ENCODE assay signal across 27 mouse cellular contexts in genomic region chr5:72380616-72381015, GRCm38 (mm10).
DNase-seq lines count a peak whose midpoint lies in the region; ATAC-seq lines count a peak whose summit lies in the region.
"Had no signal": no experiment of that assay in that cellular context is flagged by ENCODE, and none has a peak within 500 bp of the region (broad histone marks: within the 10 kb centered on the region; RNA-seq: fewer than 3 reads in every experiment).

No protein-coding gene starts in this region.

- peak overlapping the region; percentile 47; the same call in 1 of the 2 replicates for H3K27ac ChIP-seq in heart, embryonic 10.5 days
- H3K27ac ChIP-seq in heart, embryonic 13.5 days (replicated peaks): peak overlapping the region; percentile 77
- peak overlapping the region; percentile 44 for H3K27ac ChIP-seq in heart, embryonic 16.5 days (ENCODE audit: low read length)
- H3K27ac ChIP-seq in embryonic facial prominence, embryonic 10.5 days (replicated peaks): no peak overlapping the region
- H3K27ac ChIP-seq: embryonic facial prominence, embryonic 12.5 days; embryonic facial prominence, embryonic 15.5 days; gastrocnemius, adult 2 months; hindbrain, embryonic 10.5 days; hindbrain, embryonic 13.5 days; intestine, embryonic 15.5 days had no signal

- no peaks in the 10 kb centered on the region for H3K9me3 ChIP-seq in heart, embryonic 10.5 days
- H3K9me3 ChIP-seq in heart, embryonic 13.5 days: no peaks in the 10 kb centered on the region
- H3K9me3 ChIP-seq in heart, embryonic 16.5 days (replicated peaks; ENCODE audit: control insufficient read depth, low read length): no peaks in the 10 kb centered on the region
- no peaks in the 10 kb centered on the region for H3K9me3 ChIP-seq in embryonic facial prominence, embryonic 10.5 days
- H3K9me3 ChIP-seq: embryonic facial prominence, embryonic 12.5 days; embryonic facial prominence, embryonic 15.5 days; hindbrain, embryonic 10.5 days; hindbrain, embryonic 13.5 days; intestine, embryonic 15.5 days had no signal

- H3K27me3 ChIP-seq in heart, embryonic 10.5 days (ENCODE audit: insufficient read depth, poor library complexity, severe bottlenecking): no peaks in the 10 kb centered on the region
- no peaks in the 10 kb centered on the region for H3K27me3 ChIP-seq in heart, embryonic 13.5 days (replicated peaks)
- H3K27me3 ChIP-seq in heart, embryonic 16.5 days (ENCODE audit: control insufficient read depth, insufficient read depth, low read length): no peaks in the 10 kb centered on the region
- H3K27me3 ChIP-seq in embryonic facial prominence, embryonic 10.5 days (replicated peaks; ENCODE audit: low read depth, poor library complexity, severe bottlenecking): no peaks in the 10 kb centered on the region
- H3K27me3 ChIP-seq: embryonic facial prominence, embryonic 12.5 days; embryonic facial prominence, embryonic 15.5 days; hindbrain, embryonic 13.5 days; intestine, embryonic 15.5 days had no signal

- DNase-seq in heart, embryonic 10.5 days (ENCODE audit: low spot score): no peak
- no peak for DNase-seq in heart, postnatal 4 days
- no peak for DNase-seq in heart, adult 18-20 months
- no peak for DNase-seq in heart, postnatal 10 days
- DNase-seq in 3T3-L1 (ENCODE audit: low read depth, low spot score): peak; percentile 62
- DNase-seq in embryonic facial prominence, embryonic 10.5 days (ENCODE audit: low spot score): no peak
- DNase-seq: adrenal gland, postnatal 10 days; adrenal gland, postnatal 36 days; B cell, adult 2 months; cerebellum, adult 18-20 months; cerebellum, adult 9-10 months; cerebellum, postnatal 14 days; forebrain, postnatal 0 days; gastrocnemius, adult 2 months; gastrocnemius, postnatal 14 days; heart, adult 11 months; kidney, adult 18-20 months; kidney, adult 9 months had no signal

- H3K4me3 ChIP-seq in heart, embryonic 10.5 days: peak overlapping the region; percentile 12; the same call in 1 of the 2 replicates
- H3K4me3 ChIP-seq in heart, embryonic 13.5 days: peak overlapping the region; percentile 18
- no peak overlapping the region for H3K4me3 ChIP-seq in heart, embryonic 16.5 days (ENCODE audit: low read length)
- H3K4me3 ChIP-seq in embryonic facial prominence, embryonic 10.5 days: no peak overlapping the region
- H3K4me3 ChIP-seq: embryonic facial prominence, embryonic 12.5 days; embryonic facial prominence, embryonic 15.5 days; gastrocnemius, adult 2 months; hindbrain, embryonic 10.5 days; hindbrain, embryonic 13.5 days; intestine, embryonic 15.5 days had no signal

- intact Hi-C loops in heart, postnatal 10 days (cut with DNase I): no loop called here

- no peak for ATAC-seq in heart, embryonic 13.5 days (ENCODE audit: extremely low read depth, insufficient number of reproducible peaks, low FRiP score, low TSS enrichment)
- no peak for ATAC-seq in heart, embryonic 16.5 days (replicated peaks; ENCODE audit: extremely low read depth, insufficient read depth, low FRiP score)
- ATAC-seq: forebrain, embryonic 14.5 days; forebrain, postnatal 0 days; hindbrain, embryonic 16.5 days; intestine, embryonic 15.5 days had no signal

- no peaks in the 10 kb centered on the region for H3K36me3 ChIP-seq in heart, embryonic 10.5 days
- no peaks in the 10 kb centered on the region for H3K36me3 ChIP-seq in heart, embryonic 13.5 days
- no peaks in the 10 kb centered on the region for H3K36me3 ChIP-seq in heart, embryonic 16.5 days (ENCODE audit: control insufficient read depth, insufficient read depth)
- no peaks in the 10 kb centered on the region for H3K36me3 ChIP-seq in embryonic facial prominence, embryonic 10.5 days (replicated peaks)
- H3K36me3 ChIP-seq: embryonic facial prominence, embryonic 12.5 days; embryonic facial prominence, embryonic 15.5 days; hindbrain, embryonic 10.5 days; hindbrain, embryonic 13.5 days; intestine, embryonic 15.5 days had no signal

- no peak overlapping the region for H3K9ac ChIP-seq in heart, embryonic 13.5 days
- peak overlapping the region; percentile 22; the same call in 1 of the 2 replicates for H3K9ac ChIP-seq in heart, embryonic 16.5 days (ENCODE audit: low read length)
- H3K9ac ChIP-seq: embryonic facial prominence, embryonic 12.5 days; embryonic facial prominence, embryonic 15.5 days; forebrain, postnatal 0 days; hindbrain, embryonic 13.5 days; intestine, embryonic 15.5 days had no signal

- H3K4me2 ChIP-seq in heart, embryonic 13.5 days: peak overlapping the region; percentile 55
- peak overlapping the region; percentile 31 for H3K4me2 ChIP-seq in heart, embryonic 16.5 days (ENCODE audit: low read depth, low read length)
- H3K4me2 ChIP-seq: embryonic facial prominence, embryonic 12.5 days; embryonic facial prominence, embryonic 15.5 days; hindbrain, embryonic 13.5 days; intestine, embryonic 15.5 days had no signal

- 29% methylated on average over 8 of the region's 8 CpGs for WGBS in heart, embryonic 10.5 days
- whole genome bisulfite sequencing in heart, embryonic 13.5 days: 29% methylated on average over 8 of the region's 8 CpGs
- 21% methylated on average over 8 of the region's 8 CpGs for WGBS in heart, embryonic 16.5 days
- 69% methylated on average over 8 of the region's 8 CpGs for WGBS in embryonic facial prominence, embryonic 10.5 days

- H3K4me1 ChIP-seq in heart, embryonic 10.5 days: peaks cover 30% of the 10 kb centered on the region; the same call in 1 of the 2 replicates
- H3K4me1 ChIP-seq in heart, embryonic 13.5 days: peaks cover 35% of the 10 kb centered on the region
- H3K4me1 ChIP-seq in heart, embryonic 16.5 days (ENCODE audit: control insufficient read depth, insufficient read depth, low read length): peaks cover 17% of the 10 kb centered on the region
- no peaks in the 10 kb centered on the region for H3K4me1 ChIP-seq in embryonic facial prominence, embryonic 10.5 days
- H3K4me1 ChIP-seq: embryonic facial prominence, embryonic 12.5 days; embryonic facial prominence, embryonic 15.5 days; hindbrain, embryonic 10.5 days; hindbrain, embryonic 13.5 days; intestine, embryonic 15.5 days had no signal

Comparison
In these comparisons a context has a peak if more than half of its experiments do, and no peak if none do; other contexts are left out.
1. H3K4me3 ChIP-seq: peak in heart, embryonic 10.5 days (single experiment) and heart, embryonic 13.5 days (single experiment); none in heart, embryonic 16.5 days (single experiment) and embryonic facial prominence, embryonic 10.5 days (single experiment).